Mouse (Mus musculus): Measurements from ENCODE around the gene Fubp3.

GRCm38 (mm10) chr2:31537054-31537453 is 35.4 kb upstream of the Fubp3 start:
- TF ChIP-seq EP300 (IDR thresholded peaks at IDR 0.05; ENCODE audit: low read depth) (no peak), CTCF (IDR thresholded peaks at IDR 0.05; ENCODE audit: low read depth) (no peak)
